Mouse (Mus musculus): ENCODE data around the gene Utrn. TPM values are rescaled to one million over a fixed set of nuclear protein-coding genes. Genes with fewer than 3 reads are reported as not detected.

The Utrn gene
- polyA plus RNA-seq, 2 experiments, result 34.1 to 76.0 TPM

DNA sequence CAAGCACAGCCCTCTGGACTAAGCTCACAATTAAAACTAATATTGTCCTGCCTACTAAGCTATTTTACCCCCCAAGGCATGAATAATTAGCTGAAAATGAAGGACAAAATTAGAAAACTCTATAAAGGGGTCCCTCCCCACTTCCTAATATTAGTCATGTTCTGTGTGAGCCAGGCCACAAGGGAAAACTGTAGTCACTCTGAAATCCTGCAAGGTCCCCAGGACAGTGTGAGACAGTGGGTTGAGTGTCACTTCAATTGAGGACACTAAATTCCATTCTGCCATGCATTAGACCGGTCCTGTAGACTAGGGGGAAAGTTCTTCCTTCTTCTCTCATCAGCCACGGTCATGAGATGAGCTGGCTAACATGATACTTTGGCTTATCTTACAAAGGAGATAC, 69.7 kb downstream of the Utrn start:
- no peak overlapping the region for H3K4me2 ChIP-seq (replicated peaks; ENCODE audit: low read depth, low read length, severe bottlenecking)
- no peaks in the 10 kb centered on the region for H3K27me3 ChIP-seq (ENCODE audit: control insufficient read depth, insufficient read depth, low read length)
- no peaks in the 10 kb centered on the region for H3K9me3 ChIP-seq (ENCODE audit: control insufficient read depth, low read length)
- H3K4me1 ChIP-seq (ENCODE audit: control insufficient read depth, insufficient read depth, low read length), result no peaks in the 10 kb centered on the region; the same call in 1 of the 2 replicates
- no peak for DNase-seq (ENCODE audit: low spot score)
- H3K9ac ChIP-seq (ENCODE audit: low read depth, low read length, severe bottlenecking), result no peak overlapping the region
- H3K4me3 ChIP-seq (replicated peaks; ENCODE audit: low read length), result no peak overlapping the region
- H3K36me3 ChIP-seq (ENCODE audit: control insufficient read depth, insufficient read depth, low read length), result no peaks in the 10 kb centered on the region
- no peak for ATAC-seq (ENCODE audit: low FRiP score, low read depth)
- 94% methylated on average over 2 of the region's 2 CpGs for WGBS
- no peak for TF ChIP-seq POLR2A (IDR thresholded peaks at IDR 0.05; ENCODE audit: borderline replicate concordance, extremely low read depth, insufficient read depth, insufficient read length)
- H3K27ac ChIP-seq (replicated peaks; ENCODE audit: low read depth, low read length), result no peak overlapping the region

DNA sequence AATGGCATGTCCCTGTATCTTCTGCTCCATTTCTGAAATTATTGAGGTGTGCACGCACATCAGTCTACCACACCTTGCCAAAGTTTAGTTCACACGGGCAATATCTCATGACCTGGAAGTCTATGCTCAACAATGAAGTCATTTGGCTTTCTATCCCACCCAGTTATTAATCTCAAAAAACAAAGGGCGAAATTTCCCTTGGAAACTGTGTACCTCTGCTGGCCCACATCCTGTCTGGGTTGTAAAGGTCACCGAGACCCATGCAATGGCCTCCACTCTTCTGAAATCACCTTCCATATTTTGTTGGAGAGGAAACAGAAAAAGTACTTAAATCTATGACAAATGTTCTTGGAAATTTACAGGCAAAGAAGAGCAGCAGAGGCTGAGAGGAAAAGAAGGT, 70.9 kb downstream of the Utrn start:
- H3K9me3 ChIP-seq (ENCODE audit: control insufficient read depth, low read length), result no peaks in the 10 kb centered on the region
- no peak overlapping the region for H3K4me2 ChIP-seq (replicated peaks; ENCODE audit: low read depth, low read length, severe bottlenecking)
- no peak overlapping the region for H3K27ac ChIP-seq (replicated peaks; ENCODE audit: low read depth, low read length)
- ATAC-seq (ENCODE audit: low FRiP score, low read depth) (no peak), DNase-seq (ENCODE audit: low spot score) (no peak)
- H3K36me3 ChIP-seq (ENCODE audit: control insufficient read depth, insufficient read depth, low read length), result no peaks in the 10 kb centered on the region
- H3K27me3 ChIP-seq (ENCODE audit: control insufficient read depth, insufficient read depth, low read length), result no peaks in the 10 kb centered on the region
- whole genome bisulfite sequencing, result 93% methylated on average over 4 of the region's 4 CpGs
- H3K4me1 ChIP-seq (ENCODE audit: control insufficient read depth, insufficient read depth, low read length), result no peaks in the 10 kb centered on the region
- H3K9ac ChIP-seq (ENCODE audit: low read depth, low read length, severe bottlenecking), result no peak overlapping the region
- TF ChIP-seq POLR2A (IDR thresholded peaks at IDR 0.05; ENCODE audit: borderline replicate concordance, extremely low read depth, insufficient read depth, insufficient read length), result no peak
- no peak overlapping the region for H3K4me3 ChIP-seq (replicated peaks; ENCODE audit: low read length)

DNA sequence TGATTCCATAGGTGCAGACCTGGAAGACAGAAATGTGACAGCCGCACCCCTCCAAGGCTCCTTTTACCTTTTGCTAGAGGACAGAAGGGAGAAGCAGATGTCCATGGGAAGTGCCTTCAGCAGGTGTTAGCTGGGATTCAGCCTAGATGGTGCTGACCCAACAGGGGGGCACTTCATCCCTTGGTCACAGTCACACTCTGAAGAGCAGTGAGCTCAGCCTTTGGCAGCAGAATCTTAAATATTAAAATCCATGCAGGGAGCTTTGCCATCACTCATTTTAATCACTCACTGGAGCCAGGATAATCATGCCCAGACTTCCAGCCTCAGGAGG, 72.7 kb downstream of the Utrn start:
- Histone ChIP-seq H3K4me1 (ENCODE audit: control insufficient read depth, insufficient read depth, low read length) (no peaks in the 10 kb centered on the region), H3K27ac (replicated peaks; ENCODE audit: low read depth, low read length) (no peak overlapping the region), H3K4me3 (replicated peaks; ENCODE audit: low read length) (no peak overlapping the region), H3K9me3 (ENCODE audit: control insufficient read depth, low read length) (no peaks in the 10 kb centered on the region), H3K36me3 (ENCODE audit: control insufficient read depth, insufficient read depth, low read length) (no peaks in the 10 kb centered on the region), H3K9ac (ENCODE audit: low read depth, low read length, severe bottlenecking) (no peak overlapping the region), H3K27me3 (ENCODE audit: control insufficient read depth, insufficient read depth, low read length) (no peaks in the 10 kb centered on the region), H3K4me2 (replicated peaks; ENCODE audit: low read depth, low read length, severe bottlenecking) (no peak overlapping the region)
- ATAC-seq (ENCODE audit: low FRiP score, low read depth), result no peak
- no peak for DNase-seq (ENCODE audit: low spot score)
- 64% methylated on average over 1 of the region's 1 CpGs for WGBS
- no peak for TF ChIP-seq POLR2A (IDR thresholded peaks at IDR 0.05; ENCODE audit: borderline replicate concordance, extremely low read depth, insufficient read depth, insufficient read length)

DNA sequence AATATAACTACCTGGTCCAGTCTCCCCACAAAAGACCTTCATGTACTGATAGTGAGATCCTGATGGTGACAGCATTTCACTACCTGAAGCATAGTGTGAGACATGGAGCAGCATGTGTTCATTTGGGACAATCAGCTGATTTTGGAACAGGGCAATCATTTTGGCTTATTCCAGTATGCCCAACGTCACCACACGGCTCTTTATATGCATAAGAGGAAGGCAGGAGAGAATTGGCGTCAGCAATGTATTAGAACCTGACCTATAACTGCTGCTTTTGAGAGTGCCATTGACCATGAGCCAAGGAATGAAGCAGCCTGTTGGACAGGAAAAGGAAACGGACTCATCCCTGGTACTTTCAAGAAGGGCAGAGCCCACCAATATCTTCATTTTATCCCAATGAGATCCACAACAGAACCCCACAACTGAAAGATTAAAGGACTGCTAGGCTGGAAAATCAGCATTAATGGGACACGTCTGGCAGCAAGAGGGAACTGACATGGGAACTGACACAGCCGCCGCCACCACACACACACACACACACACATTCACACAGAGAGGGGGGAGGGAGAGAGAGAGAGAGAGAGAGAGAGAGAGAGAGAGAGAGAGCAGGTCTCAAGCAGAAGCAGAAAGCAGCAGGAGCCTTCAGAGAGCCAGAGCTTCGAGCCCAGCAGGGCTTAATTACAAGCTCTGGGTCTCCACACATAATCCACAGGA, 73.2 kb downstream of the Utrn start:
- Histone ChIP-seq H3K27me3 (ENCODE audit: control insufficient read depth, insufficient read depth, low read length) (no peaks in the 10 kb centered on the region), H3K36me3 (ENCODE audit: control insufficient read depth, insufficient read depth, low read length) (no peaks in the 10 kb centered on the region), H3K9ac (ENCODE audit: low read depth, low read length, severe bottlenecking) (no peak overlapping the region), H3K4me1 (ENCODE audit: control insufficient read depth, insufficient read depth, low read length) (no peaks in the 10 kb centered on the region), H3K4me3 (replicated peaks; ENCODE audit: low read length) (no peak overlapping the region), H3K4me2 (replicated peaks; ENCODE audit: low read depth, low read length, severe bottlenecking) (no peak overlapping the region), H3K27ac (replicated peaks; ENCODE audit: low read depth, low read length) (no peak overlapping the region), H3K9me3 (ENCODE audit: control insufficient read depth, low read length) (no peaks in the 10 kb centered on the region)
- no peak for TF ChIP-seq POLR2A (IDR thresholded peaks at IDR 0.05; ENCODE audit: borderline replicate concordance, extremely low read depth, insufficient read depth, insufficient read length)
- WGBS, result 55% methylated on average over 8 of the region's 8 CpGs
- DNase-seq (ENCODE audit: low spot score) (no peak), ATAC-seq (ENCODE audit: low FRiP score, low read depth) (no peak)

DNA sequence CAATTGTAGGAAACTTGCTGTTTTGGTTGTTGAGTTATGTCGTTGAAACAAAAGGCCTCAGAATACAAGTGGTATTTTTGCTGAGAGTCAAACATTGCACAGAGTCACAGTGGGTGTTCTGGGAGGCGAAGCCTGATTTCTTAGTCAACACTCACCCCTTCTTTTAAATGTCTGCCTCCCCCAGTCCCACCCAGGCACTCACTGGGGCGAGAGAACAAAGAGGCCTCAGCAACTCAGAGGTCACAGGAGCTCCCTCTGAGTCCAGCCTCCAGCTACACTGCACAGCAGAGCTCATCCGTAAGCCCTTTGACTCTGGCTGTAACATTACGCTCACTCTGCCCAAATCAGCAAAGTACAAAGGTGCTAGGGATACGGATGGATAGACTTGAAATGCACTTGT, 77.1 kb downstream of the Utrn start:
- no peak for TF ChIP-seq POLR2A (IDR thresholded peaks at IDR 0.05; ENCODE audit: borderline replicate concordance, extremely low read depth, insufficient read depth, insufficient read length)
- H3K27ac ChIP-seq (replicated peaks; ENCODE audit: low read depth, low read length), result peak overlapping the region; percentile 9; the same call in 1 of the 2 replicates
- WGBS, result 53% methylated on average over 6 of the region's 6 CpGs
- H3K9ac ChIP-seq (ENCODE audit: low read depth, low read length, severe bottlenecking), result no peak overlapping the region
- H3K4me3 ChIP-seq (replicated peaks; ENCODE audit: low read length), result no peak overlapping the region
- DNase-seq (ENCODE audit: low spot score) (no peak), ATAC-seq (ENCODE audit: low FRiP score, low read depth) (no peak)
- H3K4me1 ChIP-seq (ENCODE audit: control insufficient read depth, insufficient read depth, low read length), result no peaks in the 10 kb centered on the region
- H3K36me3 ChIP-seq (ENCODE audit: control insufficient read depth, insufficient read depth, low read length), result no peaks in the 10 kb centered on the region
- H3K4me2 ChIP-seq (replicated peaks; ENCODE audit: low read depth, low read length, severe bottlenecking), result no peak overlapping the region
- H3K9me3 ChIP-seq (ENCODE audit: control insufficient read depth, low read length), result no peaks in the 10 kb centered on the region
- H3K27me3 ChIP-seq (ENCODE audit: control insufficient read depth, insufficient read depth, low read length), result no peaks in the 10 kb centered on the region

Data from limb, embryonic 14.5 days (tissue).